Mouse (Mus musculus) layer of hippocampus, postnatal 36 days (tissue): ENCODE measurements around the gene Fabp7. TPM values are rescaled to one million over a fixed set of nuclear protein-coding genes. Genes with fewer than 3 reads are reported as not detected.

Source experiments
- DNase-seq, 2 experiments: peaks; one replicate each; pipeline ENCODE4 v3.0.0; 2022
- total RNA-seq, 2 experiments: library from RNA; stranded (reverse); gene quantifications; 2 replicates each; pipeline ENCODE4 v1.2.3; 2021

Fabp7 gene
- total RNA-seq, 2 experiments from 2014 or later = 113 to 122 TPM

DNA sequence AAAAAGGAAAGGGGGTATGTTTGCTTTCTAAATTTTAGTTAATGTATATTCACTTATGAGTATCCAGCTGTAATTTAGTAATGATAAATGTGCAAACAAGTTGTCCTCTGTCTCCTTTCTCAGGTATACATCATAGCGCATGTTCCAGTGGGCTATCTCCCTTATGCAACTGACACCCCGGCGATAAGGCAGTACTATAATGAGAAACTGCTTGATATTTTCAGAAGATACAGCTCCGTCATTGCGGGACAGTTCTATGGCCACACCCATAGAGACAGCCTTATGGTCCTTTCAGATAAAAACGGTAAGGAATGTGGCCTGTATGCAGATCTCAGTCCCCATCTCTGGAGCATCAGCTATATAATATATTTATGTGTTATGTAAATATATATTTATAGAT, 23.1 kb downstream of the Fabp7 start:
- no peak for DNase-seq

DNA sequence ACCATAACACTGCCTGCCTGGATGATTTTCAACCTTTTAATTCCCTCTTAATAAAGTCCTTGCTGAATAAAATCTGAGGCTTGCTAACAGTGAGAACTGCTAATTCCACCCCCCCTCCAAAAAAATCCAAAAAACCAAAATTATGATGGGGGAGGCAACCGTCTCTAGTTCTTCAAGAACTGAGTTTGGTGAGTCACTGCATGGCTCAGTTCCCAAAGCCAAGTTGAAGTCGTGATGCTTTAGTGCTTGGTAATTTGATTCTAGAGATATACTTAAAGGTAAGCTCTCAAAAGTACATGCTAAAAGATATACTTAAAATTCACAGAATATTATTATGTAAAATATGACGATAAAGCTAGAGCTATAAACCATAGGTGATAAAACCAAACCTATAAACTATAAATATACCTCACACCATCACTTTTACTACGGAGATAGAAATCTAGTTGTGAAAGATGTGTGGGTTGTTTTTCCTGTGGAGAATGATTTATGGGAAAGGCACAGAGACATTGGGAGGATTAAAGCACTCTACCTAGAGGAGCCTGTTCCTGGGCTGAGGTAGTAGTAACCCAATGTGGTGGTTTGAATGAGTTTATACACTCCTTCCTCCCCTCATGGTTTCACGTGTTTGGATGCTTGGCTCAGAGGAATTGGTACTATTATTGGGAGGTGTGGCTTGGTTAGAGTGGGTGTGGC, 27.6 kb downstream of the Fabp7 start:
- DNase-seq = no peak

GRCm38 (mm10) chr10:57814295-57814694, 29.6 kb downstream of the Fabp7 start:
- no peak for DNase-seq

- no peak for DNase-seq
Measured at GRCm38 (mm10) chr10:57815869-57816268, 31.2 kb downstream of the Fabp7 start.

- DNase-seq = no peak
Measured at GRCm38 (mm10) chr10:57819209-57819608, 34.5 kb downstream of the Fabp7 start.

DNA sequence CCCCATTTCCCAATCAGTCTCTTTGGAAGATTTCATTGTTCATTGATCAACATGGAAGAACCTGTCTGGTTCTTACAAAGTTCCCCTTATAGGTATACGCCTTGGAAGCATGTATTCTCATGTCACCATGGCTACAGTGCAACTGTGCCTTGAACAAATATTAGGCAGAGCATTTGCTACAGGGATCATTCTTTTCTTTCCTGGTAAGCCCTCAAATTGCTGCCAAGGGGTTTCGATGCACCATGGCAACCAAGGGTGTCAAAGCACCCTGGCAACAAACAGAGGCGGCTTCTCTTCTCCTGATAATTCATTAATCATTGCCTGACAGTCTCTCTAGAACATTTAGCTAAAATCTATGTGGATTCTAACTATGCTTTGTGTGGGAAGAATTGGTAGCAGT, 37.8 kb downstream of the Fabp7 start:
- peak; percentile 60 to 65 for DNase-seq

GRCm38 (mm10) chr10:57828649-57829048, 44.0 kb downstream of the Fabp7 start:
- DNase-seq = no peak

DNA sequence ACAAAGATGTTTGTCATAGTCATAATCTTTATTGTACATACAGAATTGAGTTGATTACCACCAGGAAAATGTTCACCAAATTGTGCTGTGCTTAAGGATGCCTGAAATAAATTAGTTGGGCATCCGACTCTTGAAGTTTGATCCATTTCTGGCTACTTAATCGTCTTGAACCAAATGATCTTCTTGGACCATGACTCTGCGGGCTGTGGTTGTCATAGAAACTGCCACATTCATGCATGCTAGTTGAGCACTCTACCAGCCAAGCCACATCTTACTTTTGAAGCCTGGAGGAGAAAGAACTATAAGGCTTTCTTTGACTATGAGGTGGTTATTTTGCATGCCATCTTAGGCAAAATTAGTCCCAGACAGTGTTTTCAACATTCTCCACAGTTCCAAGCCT, 44.9 kb downstream of the Fabp7 start:
- no peak for DNase-seq

- DNase-seq = no peak
Measured at GRCm38 (mm10) chr10:57835094-57835493, 50.4 kb downstream of the Fabp7 start.

- no peak for DNase-seq
Measured at GRCm38 (mm10) chr10:57835982-57836381, 51.3 kb downstream of the Fabp7 start.

Other genes starting within 250 kb of the Fabp7 start
- gene Pkib, start 152.9 kb upstream of the Fabp7 start, total RNA-seq = 10 to 100 TPM; 13.1 to 13.8 TPM
- 10 to 100 TPM; 24.3 to 26.3 TPM for gene Smpdl3a, start 9.5 kb downstream of the Fabp7 start, total RNA-seq